Mouse (Mus musculus) ovary, postnatal 36 days (tissue): ENCODE results near the gene Slc19a1.

Experiments
- DNase-seq: peaks from one replicate; pipeline ENCODE4 v3.0.0; 2022; ENCODE audit warnings: low spot score, mixed read lengths

The Slc19a1 gene

DNA sequence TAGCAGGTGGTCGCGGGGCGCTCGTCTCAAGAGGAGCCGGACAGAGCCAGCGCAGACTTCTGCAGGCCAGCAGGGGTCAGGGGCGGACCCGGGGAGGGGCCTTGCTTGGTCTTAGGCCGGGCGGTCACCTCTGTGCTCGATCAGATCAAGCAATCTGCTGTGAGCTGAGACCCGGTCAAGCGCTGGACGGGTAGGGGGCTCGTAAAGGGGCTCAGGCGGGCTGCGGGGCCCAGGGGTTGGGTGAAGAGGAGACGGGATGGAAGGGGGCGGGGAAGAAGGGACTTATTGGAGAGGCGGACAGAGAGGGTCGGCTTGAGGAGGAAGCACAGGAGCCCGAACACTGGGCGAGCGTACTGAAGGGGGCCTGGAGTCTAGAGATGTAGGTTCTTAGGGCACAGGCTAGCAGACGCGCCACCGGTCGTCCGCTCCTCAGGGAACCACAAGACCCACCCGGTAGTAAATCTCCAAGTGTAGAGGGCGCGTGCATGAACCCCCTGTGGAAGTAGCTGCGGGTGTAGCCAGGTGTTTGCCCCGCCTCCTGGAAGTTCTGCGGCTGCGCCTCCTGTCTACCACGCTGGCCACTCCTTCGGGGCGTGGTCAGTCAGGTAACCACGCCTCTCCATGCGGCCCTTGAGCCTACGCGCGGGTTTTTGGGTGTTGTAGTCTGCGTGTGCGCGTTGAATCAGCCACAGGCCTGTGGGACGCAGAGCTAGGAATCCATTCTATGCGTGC is 716 bp downstream of the Slc19a1 start:
- DNase-seq, result peak; percentile 94

GRCm38 (mm10) chr10:77033323-77034025 is 1.4 kb downstream of the Slc19a1 start:
- DNase-seq, result peak; percentile 66

- no peak for DNase-seq
Observed at GRCm38 (mm10) chr10:77035487-77035886, 3.4 kb downstream of the Slc19a1 start.

- DNase-seq, result no peak
Observed at GRCm38 (mm10) chr10:77038579-77039174, 6.6 kb downstream of the Slc19a1 start.

DNA sequence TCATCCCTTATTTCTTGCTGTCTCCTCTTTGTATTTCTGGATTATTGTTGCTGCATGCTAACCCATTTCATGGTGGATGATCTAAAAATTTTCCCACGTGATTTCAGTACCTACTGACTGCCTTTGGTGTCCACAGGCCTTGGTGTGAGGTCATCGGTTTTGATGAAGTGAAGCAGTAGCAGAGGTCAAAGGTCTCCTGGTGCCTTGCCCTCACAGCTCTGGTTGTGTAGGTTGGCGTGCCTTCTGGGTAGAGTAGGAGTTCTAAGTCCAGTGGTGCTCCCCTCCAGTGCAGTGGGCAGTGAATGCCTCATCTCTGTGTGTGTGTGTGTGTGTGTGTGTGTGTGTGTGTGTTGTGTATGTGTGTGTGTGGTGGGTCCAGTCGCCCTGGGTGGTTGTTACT is 16.2 kb downstream of the Slc19a1 start:
- no peak for DNase-seq

DNA sequence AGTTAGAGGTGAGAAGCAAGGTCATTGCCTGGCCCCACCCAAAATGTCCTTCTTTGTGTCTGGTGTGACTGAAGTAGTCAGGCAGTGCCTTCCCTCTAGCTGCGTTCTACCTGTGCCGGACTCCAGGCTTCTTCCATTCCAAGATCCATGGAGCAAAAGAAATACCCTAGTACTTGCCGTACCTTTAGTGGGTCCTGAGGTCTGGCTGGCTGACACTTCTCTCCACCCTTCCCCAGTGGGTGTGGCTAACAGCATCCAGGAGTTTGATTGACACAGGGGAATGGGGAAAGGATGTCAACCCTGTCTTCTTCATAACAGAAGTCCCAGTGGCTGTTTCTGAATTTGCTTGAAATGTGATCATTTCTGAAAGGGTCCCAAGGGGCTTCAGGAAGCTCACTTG is 16.6 kb downstream of the Slc19a1 start:
- no peak for DNase-seq

- DNase-seq, result no peak
Observed at GRCm38 (mm10) chr10:77056768-77057167, 24.7 kb downstream of the Slc19a1 start.

DNA sequence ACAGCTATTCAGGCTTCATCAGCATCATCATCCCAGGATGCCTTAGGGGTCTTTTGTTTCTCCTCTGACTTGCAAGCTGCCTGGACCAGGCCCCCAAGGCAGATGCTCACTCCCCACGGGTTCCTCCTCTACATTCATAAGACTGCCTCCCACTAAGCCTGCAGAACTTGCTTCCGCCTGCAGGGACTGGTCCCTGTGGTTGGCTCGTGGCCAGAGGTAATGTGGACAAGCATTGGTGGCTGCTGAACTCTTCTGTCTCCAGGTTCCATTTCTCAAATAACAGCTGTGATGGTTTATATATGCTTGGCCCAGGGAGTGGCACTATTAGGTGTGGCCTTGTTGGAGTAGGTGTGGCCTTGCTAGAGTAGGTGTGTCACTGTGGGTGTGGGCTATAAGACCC is 29.4 kb downstream of the Slc19a1 start:
- DNase-seq, result no peak

GRCm38 (mm10) chr10:77062393-77063010 is 30.5 kb downstream of the Slc19a1 start:
- peak; percentile 43 for DNase-seq

GRCm38 (mm10) chr10:77064239-77064638 is 32.2 kb downstream of the Slc19a1 start:
- no peak for DNase-seq

GRCm38 (mm10) chr10:77064659-77065058 is 32.6 kb downstream of the Slc19a1 start:
- DNase-seq, result no peak

DNA sequence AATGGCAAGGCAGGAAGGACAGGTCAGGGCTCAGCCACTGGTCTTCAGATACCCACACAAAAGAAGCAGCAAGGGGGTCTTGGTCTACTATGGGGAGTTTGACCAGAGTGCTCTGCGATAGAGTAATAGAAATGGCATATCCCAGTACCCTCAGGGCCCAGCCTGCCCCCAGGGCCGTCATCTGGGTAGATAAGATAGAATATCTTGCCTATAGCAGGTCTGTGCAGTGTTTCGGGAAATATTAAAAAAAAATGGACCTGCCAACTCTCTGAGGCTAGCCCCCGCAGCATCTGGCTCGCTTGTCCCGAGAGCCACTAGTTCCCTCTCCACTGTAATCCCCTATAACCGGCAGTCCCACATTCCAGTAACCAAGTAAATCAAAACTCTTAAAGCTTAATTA is 36.4 kb downstream of the Slc19a1 start:
- no peak for DNase-seq

DNA sequence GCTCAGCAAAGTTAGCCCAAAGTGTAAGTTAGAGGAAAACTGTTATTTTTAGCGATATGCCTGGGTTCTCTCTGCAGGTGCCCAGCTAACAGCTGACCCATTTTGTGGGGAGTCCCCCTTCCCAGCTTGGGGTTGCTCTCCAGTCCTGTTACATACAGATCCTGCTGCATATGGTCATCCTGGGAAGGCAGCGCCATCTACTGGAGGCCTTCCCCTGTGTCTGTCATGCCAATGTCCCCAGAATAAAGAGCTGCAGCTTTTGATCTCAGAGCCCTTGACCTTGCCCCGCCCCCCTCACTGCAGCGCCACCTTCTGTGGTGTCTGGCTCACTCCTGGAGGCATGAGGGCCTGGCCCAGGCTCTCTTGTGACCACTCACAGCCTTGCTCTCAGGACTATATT is 38.0 kb downstream of the Slc19a1 start:
- DNase-seq, result peak; percentile 60

DNA sequence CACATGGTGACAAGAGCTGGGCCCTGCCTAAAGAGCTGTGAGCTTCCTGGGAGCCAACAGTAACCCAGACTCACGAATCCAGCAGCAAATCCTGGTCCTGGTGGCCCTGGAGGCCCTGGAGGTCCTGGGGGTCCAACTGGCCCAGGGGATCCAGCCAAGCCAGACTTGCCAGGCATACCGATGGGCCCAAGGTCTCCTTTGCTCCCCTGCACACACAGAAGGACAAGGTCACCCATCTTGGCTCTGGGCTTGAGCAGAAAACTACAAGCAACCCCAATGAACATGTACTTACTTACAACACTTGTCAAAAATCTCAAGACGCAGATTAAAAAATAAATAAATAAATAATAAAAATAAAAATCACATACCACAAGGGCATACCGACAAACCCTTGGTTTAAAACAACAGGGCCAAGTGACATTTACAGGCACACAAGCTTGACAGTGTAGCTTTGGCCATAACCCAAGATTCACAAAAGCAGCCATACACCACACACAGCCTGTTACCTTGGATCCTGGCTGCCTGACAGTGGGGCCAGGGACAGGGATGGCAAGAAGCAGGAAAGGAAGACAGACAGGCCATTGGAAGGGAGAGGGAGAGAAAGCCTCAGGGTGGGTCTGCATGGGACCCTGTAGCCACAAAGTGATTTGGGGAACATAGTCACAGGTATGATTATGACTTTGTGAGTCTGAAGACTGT is 42.4 kb downstream of the Slc19a1 start:
- DNase-seq, result no peak

GRCm38 (mm10) chr10:77078456-77078855 is 46.4 kb downstream of the Slc19a1 start:
- DNase-seq, result no peak

- DNase-seq, result no peak
Observed at GRCm38 (mm10) chr10:77078961-77079360, 46.9 kb downstream of the Slc19a1 start.

DNA sequence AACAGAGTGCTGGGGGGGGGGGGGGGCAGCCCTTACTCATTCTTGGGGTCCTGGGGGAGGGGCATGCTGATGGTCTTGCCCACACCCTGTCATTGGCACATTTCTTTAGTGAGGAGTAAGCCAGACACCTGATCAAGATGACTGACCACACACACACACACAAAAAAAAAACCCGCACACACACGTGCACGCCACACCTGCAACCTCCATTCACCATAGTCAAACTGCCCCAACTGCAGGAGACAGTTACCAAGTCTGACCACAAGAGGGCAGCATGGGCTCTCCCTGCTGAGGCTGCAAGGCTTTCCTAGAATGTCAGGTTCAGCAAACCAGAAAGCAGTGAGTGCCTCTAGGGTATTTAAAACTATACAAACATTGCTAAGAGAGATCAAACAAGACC is 50.4 kb downstream of the Slc19a1 start:
- DNase-seq, result peak; percentile 73

GRCm38 (mm10) chr10:77082921-77083320 is 50.9 kb downstream of the Slc19a1 start:
- DNase-seq, result no peak

DNA sequence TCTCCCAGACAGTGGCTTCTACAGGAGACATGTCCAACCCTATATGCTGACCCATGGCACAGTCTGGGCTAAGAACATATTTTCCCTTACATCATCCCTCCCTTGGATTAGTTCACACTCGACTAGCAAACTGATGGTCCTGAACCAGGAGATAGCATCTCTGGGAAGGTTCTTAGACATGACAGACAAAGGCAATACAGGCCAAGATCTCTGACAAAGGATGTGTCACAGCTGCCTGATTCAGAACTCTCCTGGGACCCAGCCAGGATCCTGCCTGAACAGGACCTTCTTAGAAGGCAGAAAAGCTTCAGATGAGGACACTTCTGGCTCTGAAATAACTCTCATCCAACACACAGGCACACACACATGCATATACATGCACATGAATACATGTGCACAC is 52.5 kb downstream of the Slc19a1 start:
- DNase-seq, result no peak

DNA sequence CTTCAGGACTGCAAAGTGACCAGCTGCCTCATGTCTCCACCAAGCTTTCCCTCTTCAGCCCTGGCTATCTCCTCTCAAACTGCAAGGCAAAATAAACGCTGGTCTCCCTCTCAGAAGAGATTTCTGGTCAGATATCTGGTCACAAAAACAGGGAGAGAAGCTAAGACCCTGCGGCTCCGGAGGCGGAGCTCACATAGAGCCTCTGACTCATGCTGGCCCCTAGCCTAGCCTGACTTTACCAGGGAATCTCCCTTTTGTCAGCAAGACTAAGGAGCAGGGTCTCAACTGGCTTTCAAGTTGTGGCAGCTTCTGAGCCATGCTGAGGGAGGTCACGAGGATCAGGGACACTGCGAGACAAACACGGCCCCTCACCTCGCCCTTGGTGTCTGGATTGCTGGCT is 57.3 kb downstream of the Slc19a1 start:
- peak; percentile 33 for DNase-seq

- DNase-seq, result no peak
Observed at GRCm38 (mm10) chr10:77090063-77090462, 58.0 kb downstream of the Slc19a1 start.

GRCm38 (mm10) chr10:77091538-77092097 is 59.6 kb downstream of the Slc19a1 start:
- no peak for DNase-seq
